Mouse (Mus musculus) yolk sac, embryonic 10.5 days (tissue): Measurements from ENCODE around the gene Ush1g.

Source experiments
- DNase-seq: peaks from one replicate; pipeline ENCODE4 v3.0.0-alpha.2; 2017; ENCODE audit warnings: low spot score

The Ush1g gene

GRCm38 (mm10) chr11:115334531-115334930, 12.7 kb upstream of the Ush1g start, which contains the start of gene Otop3:
Gene Otop3 (plus strand): TSS chr11:115334731.
- no peak for DNase-seq

GRCm38 (mm10) chr11:115329339-115329738, 7.5 kb upstream of the Ush1g start:
- DNase-seq, result no peak

GRCm38 (mm10) chr11:115326730-115327129, 4.9 kb upstream of the Ush1g start:
- DNase-seq, result no peak

- no peak for DNase-seq
These were observed 1.5 kb upstream of the Ush1g start for GRCm38 (mm10) chr11:115323354-115323753.

GRCm38 (mm10) chr11:115319704-115320383, 2.0 kb downstream of the Ush1g start:
- no peak for DNase-seq

- DNase-seq, result no peak
These were observed 3.4 kb downstream of the Ush1g start for GRCm38 (mm10) chr11:115318245-115319027.

- DNase-seq, result no peak
These were observed 4.6 kb downstream of the Ush1g start for GRCm38 (mm10) chr11:115317204-115317603.

- no peak for DNase-seq
These were observed 7.6 kb downstream of the Ush1g start for GRCm38 (mm10) chr11:115314249-115314648.

GRCm38 (mm10) chr11:115308781-115309180, 13.1 kb downstream of the Ush1g start:
- no peak for DNase-seq

GRCm38 (mm10) chr11:115306863-115307262, 15.0 kb downstream of the Ush1g start, which contains the start of gene Otop2:
Gene Otop2 (plus strand): TSS chr11:115307163.
- DNase-seq, result no peak

- DNase-seq, result no peak
These were observed 18.7 kb downstream of the Ush1g start for GRCm38 (mm10) chr11:115303167-115303566.

- no peak for DNase-seq
These were observed 20.5 kb downstream of the Ush1g start for GRCm38 (mm10) chr11:115301351-115301750.

- no peak for DNase-seq
These were observed 21.1 kb downstream of the Ush1g start for GRCm38 (mm10) chr11:115300745-115301144.

- no peak for DNase-seq
These were observed 23.7 kb downstream of the Ush1g start for GRCm38 (mm10) chr11:115298160-115298559.

GRCm38 (mm10) chr11:115297214-115297826, 24.5 kb downstream of the Ush1g start, which contains the start of gene Fads6:
Gene Fads6 (minus strand): TSS chr11:115297663.
- DNase-seq, result peak; percentile 66

GRCm38 (mm10) chr11:115296471-115297210, 25.2 kb downstream of the Ush1g start:
- no peak for DNase-seq

GRCm38 (mm10) chr11:115295939-115296338, 25.9 kb downstream of the Ush1g start:
- no peak for DNase-seq

GRCm38 (mm10) chr11:115292631-115293375, 29.0 kb downstream of the Ush1g start:
- peak; percentile 89 for DNase-seq

GRCm38 (mm10) chr11:115291503-115291902, 30.3 kb downstream of the Ush1g start:
- DNase-seq, result no peak

- DNase-seq, result no peak
These were observed 30.9 kb downstream of the Ush1g start for GRCm38 (mm10) chr11:115290919-115291318.

- DNase-seq, result no peak
These were observed 31.5 kb downstream of the Ush1g start for GRCm38 (mm10) chr11:115290314-115290713.
